Mouse (Mus musculus): ENCODE data around the gene Pltp.
"Not testable (repeated sequence)": the region's sequence is repeated elsewhere in the genome, so short reads cannot be mapped to it uniquely, and the experiment has no call there.

Gene Pltp

GRCm38 (mm10) chr2:164804533-164805331 is 52.8 kb downstream of the Pltp start, which contains the start of the genes Acot8 and Zswim3:
TSS of gene Acot8 (minus strand) at chr2:164804882.
TSS of gene Zswim3 (plus strand) at chr2:164805098.
- DNase-seq (ENCODE audit: low read depth): peak; percentile 100

- no peak for DNase-seq (ENCODE audit: low read depth)
These were observed 53.6 kb downstream of the Pltp start for GRCm38 (mm10) chr2:164803921-164804313.

GRCm38 (mm10) chr2:164803201-164803920 is 54.1 kb downstream of the Pltp start:
- no peak for DNase-seq (ENCODE audit: low read depth)

DNA sequence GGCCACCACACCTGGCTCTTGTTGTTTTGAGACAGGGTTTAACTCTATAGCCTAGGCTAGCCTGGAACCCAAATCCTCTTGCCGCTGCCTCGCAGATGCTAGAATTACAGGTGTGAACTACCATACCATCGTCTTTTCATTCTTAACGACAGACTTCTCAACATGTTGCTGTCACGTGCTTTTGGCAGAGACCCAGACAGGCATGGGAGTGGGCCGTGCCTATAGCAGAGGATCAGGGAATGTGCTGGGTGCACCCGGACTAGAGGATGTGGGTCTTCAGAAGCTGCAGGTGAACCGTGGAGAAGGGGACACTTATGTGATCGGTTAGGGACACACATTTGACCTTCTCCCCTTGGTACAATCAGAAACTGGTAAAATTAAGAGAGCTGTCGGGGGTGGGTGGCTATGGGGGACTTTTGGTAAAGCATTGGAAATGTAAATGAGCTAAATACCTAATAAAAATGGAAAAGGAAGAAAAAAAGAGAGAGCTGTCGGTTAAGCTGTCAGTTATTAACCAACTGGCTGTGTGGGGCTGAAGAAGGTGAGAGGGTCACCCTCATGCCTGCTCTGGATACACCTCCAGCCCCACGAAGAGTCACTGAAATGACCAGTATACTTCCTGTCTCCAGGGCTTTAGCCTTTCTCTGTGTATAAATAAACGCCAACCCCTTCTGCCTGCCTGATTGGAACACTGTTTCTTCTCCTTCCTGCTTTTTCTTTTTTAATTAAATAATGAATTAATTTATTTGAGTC is 57.1 kb downstream of the Pltp start:
- DNase-seq (ENCODE audit: low read depth): no peak

- not testable (repeated sequence) for DNase-seq (ENCODE audit: low read depth)
These were observed 59.0 kb downstream of the Pltp start for GRCm38 (mm10) chr2:164798554-164798953.

DNA sequence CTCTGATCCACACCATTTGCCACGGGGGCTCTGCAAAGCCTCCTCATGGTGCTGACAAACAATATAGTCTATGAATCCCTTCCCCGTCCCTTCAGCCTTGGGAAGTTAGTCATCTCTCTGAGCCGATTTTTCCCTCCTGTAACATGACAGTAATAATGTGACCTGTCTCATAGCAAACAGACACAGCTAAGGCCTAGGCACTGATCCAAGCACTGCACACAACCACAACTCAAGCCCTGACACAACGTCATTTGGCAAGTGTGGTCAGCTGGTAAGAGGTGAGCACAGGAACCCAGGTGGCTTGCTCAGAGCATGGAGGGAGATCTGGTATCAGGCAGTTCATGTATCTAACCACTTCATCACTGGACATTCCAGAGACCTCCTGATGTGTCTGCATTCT is 61.6 kb downstream of the Pltp start:
- DNase-seq (ENCODE audit: low read depth): no peak

GRCm38 (mm10) chr2:164794293-164794692 is 63.2 kb downstream of the Pltp start:
- peak; percentile 87 for DNase-seq (ENCODE audit: low read depth)

DNA sequence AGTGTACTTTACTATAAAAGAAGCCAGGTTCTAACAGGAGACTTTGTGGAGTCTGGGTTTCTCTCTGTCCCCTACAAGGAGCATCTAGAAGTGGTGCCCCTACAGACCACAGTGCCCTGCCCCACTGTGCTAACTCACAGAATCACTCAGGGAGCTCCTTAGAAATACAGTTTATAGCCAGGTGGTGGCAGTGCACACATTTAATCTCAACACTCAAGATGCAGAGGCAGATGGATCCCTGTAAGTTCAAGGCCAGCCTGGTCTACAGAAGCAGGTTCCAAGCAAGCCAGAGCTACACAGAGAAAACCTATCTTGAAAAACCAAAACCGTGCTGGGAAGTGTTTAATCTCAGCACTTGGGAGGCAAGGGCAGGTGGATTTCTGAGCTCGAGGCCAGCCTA is 63.7 kb downstream of the Pltp start:
- DNase-seq (ENCODE audit: low read depth): no peak

DNA sequence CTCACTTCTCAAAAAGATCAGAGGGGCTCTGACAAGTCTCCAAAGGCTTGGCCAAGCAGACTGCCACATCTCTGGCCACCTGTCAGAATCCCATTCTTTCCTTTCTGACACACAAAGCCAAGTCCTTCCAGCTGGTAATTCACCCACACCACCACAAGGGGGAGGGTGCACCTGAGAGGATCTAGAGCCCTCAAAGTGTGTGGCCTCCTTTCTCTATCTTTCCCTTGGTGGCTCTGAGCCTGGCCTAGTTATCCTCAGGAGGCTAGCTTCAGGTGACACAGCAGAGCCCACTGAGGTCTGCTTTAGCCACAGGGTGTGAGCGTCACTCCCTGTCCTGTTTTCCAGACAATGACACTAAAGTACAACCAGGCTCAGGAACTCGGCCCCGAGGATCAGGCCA is 64.3 kb downstream of the Pltp start:
- DNase-seq (ENCODE audit: low read depth): no peak

- DNase-seq (ENCODE audit: low read depth): no peak
These were observed 64.9 kb downstream of the Pltp start for GRCm38 (mm10) chr2:164792400-164793190.

DNA sequence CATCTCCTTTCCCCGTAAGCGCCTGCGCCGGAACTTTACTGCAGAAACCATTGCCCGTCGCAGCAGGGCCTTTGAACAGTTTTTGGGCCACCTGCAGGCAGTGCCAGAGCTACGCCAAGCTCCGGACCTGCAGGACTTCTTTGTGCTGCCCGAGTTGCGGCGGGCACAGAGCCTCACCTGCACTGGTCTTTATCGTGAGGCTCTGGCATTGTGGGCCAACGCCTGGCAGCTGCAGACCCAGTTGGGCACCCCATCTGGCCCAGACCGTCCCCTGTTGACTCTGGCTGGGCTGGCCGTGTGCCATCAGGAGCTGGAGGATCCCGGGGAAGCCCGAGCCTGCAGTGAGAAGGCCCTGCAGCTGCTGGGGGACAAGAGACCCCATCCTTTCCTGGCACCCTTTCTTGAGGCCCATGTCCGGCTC is 65.7 kb downstream of the Pltp start:
- no peak for DNase-seq (ENCODE audit: low read depth)

GRCm38 (mm10) chr2:164790451-164790850 is 67.1 kb downstream of the Pltp start:
- DNase-seq (ENCODE audit: low read depth): no peak

All from c-Kit-positive CD71-positive TER-119-negative erythroid progenitor cells, embryonic 14.5 days (primary cell).